Mouse (Mus musculus) cerebellum, adult 2 months (tissue): ENCODE measurements at regions not wholly inside any gene's neighbourhood (a gene's known extent, or its start where the extent isn't known, plus 50 kb on each side); places are given as distances from the start of the nearest gene placed in this dataset.

Experiments used
- CTCF ChIP-seq: fragments of 200-500 bp; IDR thresholded peaks from 2 replicates; pipeline ENCODE4 v1.5.1; 2011; ENCODE audit warnings: low read depth, mild to moderate bottlenecking, control low read depth, low read length, moderate library complexity, borderline replicate concordance; ENCODE audit not compliant: insufficient read depth
- POLR2A ChIP-seq: fragments of 200-500 bp; IDR thresholded peaks from 2 replicates; pipeline ENCODE4 v1.6.1; 2011; ENCODE audit warnings: low read length, control low read depth, borderline replicate concordance; ENCODE audit not compliant: insufficient read depth

DNA sequence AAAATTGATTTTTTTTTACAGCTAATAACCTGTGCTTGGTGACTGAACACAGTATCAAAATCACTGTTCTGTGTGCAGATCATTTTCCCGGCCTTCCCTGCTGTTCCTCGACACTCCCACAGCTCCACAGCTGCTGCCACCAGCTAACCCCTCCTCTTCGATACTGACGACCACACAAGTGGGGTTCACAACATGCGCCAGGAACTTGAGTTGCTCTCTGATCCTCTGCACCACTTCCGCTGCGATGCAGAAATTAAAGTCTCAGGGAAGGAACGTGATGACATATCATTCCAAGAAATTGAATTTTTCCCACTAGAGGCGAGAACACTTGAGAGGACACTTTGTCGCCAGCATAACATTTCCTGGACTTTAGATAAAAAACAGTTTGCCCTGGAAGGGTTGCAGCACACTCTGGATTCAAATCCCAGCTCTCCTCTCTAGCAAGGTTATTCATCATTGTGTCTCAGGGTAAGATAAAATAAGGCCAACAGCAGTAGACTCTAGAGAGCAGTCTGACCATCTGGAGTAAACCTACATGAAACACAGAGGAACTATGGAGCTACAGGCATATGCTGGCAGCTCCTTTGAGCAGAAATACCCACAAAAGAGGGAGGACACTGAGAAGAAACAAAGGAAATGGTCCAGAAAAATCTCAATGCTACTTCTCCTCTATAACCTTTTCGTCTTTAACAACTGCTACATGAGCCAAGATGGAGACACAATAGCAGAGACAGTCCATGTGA, 308.4 kb upstream of the Map3k7 start:
- TF ChIP-seq CTCF, result no peak
- no peak for TF ChIP-seq POLR2A
